ENCODE assay signal across 8 mouse cellular contexts in genomic region chr3:148988996-148989817, GRCm38 (mm10). TPM values are rescaled to one million over a fixed set of nuclear protein-coding genes. Genes with fewer than 3 reads are reported as not detected.
DNase-seq lines count a peak whose midpoint lies in the region; ATAC-seq and TF ChIP-seq lines count a peak whose summit lies in the region.

No protein-coding gene starts in this region.

- peaks cover 28% of the 10 kb centered on the region for H3K4me1 ChIP-seq in forebrain, embryonic 16.5 days (replicated peaks; ENCODE audit: control insufficient read depth, insufficient read depth, low read length)
- H3K4me1 ChIP-seq in neural tube, embryonic 15.5 days = peaks cover 23% of the 10 kb centered on the region
- H3K4me1 ChIP-seq in thymus, adult 2 months (replicated peaks; ENCODE audit: control insufficient read depth, insufficient read depth, low read length) = peaks cover 15% of the 10 kb centered on the region; the same call in 1 of the 2 replicates

- no peaks in the 10 kb centered on the region for H3K27me3 ChIP-seq in C2C12 (ENCODE audit: control insufficient read depth, insufficient read depth, insufficient read length)
- H3K27me3 ChIP-seq in forebrain, embryonic 16.5 days (replicated peaks; ENCODE audit: control insufficient read depth, insufficient read depth, low read length) = no peaks in the 10 kb centered on the region
- H3K27me3 ChIP-seq in neural tube, embryonic 15.5 days (replicated peaks) = no peaks in the 10 kb centered on the region
- H3K27me3 ChIP-seq in thymus, adult 2 months (ENCODE audit: control insufficient read depth, insufficient read depth, low read length) = peaks cover 21% of the 10 kb centered on the region

- no peak for TF ChIP-seq POLR2A in thymus, adult 2 months (IDR thresholded peaks at IDR 0.05; ENCODE audit: control insufficient read depth, extremely low read depth, insufficient read depth, low read length, poor library complexity)

- under 1% methylated on average over 73 of the region's 75 CpGs for WGBS in forebrain, embryonic 16.5 days
- WGBS in neural tube, embryonic 15.5 days = under 1% methylated on average over 66 of the region's 75 CpGs
- under 1% methylated on average over 74 of the region's 75 CpGs for WGBS in thymus, adult 2 months

- ATAC-seq in forebrain, embryonic 16.5 days = peak; percentile 80
- peak; percentile 89 for ATAC-seq in neural tube, embryonic 15.5 days (ENCODE audit: low FRiP score)

- peak overlapping the region; percentile 99 for H3K27ac ChIP-seq in forebrain, embryonic 16.5 days (ENCODE audit: low read length)
- peak overlapping the region; percentile 99 for H3K27ac ChIP-seq in neural tube, embryonic 15.5 days (replicated peaks)
- no peak overlapping the region for H3K27ac ChIP-seq in thymus, adult 2 months (ENCODE audit: control insufficient read depth, insufficient read depth, low read length)

- DNase-seq in cerebellum, adult 18-20 months = peak; percentile 31 to 40
- peak; percentile 87 to 89 for DNase-seq in heart, postnatal 14 days
- peak; percentile 23 to 63 for DNase-seq in layer of hippocampus, adult 18-20 months (ENCODE audit: low spot score in 2 of 2)
- peak; percentile 87 for DNase-seq in lung, adult 18-20 months
- peak; percentile 17 for DNase-seq in thymus, adult 2 months

- peaks cover 23% of the 10 kb centered on the region for H3K79me3 ChIP-seq in C2C12 (ENCODE audit: low read depth)

- H3K79me2 ChIP-seq in C2C12 (ENCODE audit: control insufficient read depth, insufficient read depth) = peaks cover 50% of the 10 kb centered on the region

- intact Hi-C loops in heart, postnatal 14 days (cut with DNase I) = loop anchor here (5.0 kb wide), 7 partner anchors 92 to 1997 kb away; no protein-coding TSS in a partner anchor

- TF ChIP-seq CTCF in C2C12 (IDR thresholded peaks at IDR 0.05; ENCODE audit: control insufficient read depth, insufficient read depth, insufficient read length) = no peak
- TF ChIP-seq CTCF in thymus, adult 2 months (IDR thresholded peaks at IDR 0.05; ENCODE audit: borderline replicate concordance, control insufficient read depth, extremely low read depth, insufficient read depth, low read length, poor library complexity) = no peak

- H3K4me2 ChIP-seq in forebrain, embryonic 16.5 days (ENCODE audit: low read length) = peak overlapping the region; percentile 89
- H3K4me2 ChIP-seq in neural tube, embryonic 15.5 days = peak overlapping the region; percentile 70

- H3ac ChIP-seq in C2C12 (ENCODE audit: control insufficient read depth, insufficient read length, low read depth) = peak overlapping the region; percentile 51

- H3K9ac ChIP-seq in forebrain, embryonic 16.5 days (replicated peaks; ENCODE audit: low read depth, low read length) = peak overlapping the region; percentile 97
- peak overlapping the region; percentile 99 for H3K9ac ChIP-seq in neural tube, embryonic 15.5 days (replicated peaks)

- no peaks in the 10 kb centered on the region for H3K36me3 ChIP-seq in C2C12 (ENCODE audit: control insufficient read depth, insufficient read depth)
- no peaks in the 10 kb centered on the region for H3K36me3 ChIP-seq in forebrain, embryonic 16.5 days (ENCODE audit: control insufficient read depth, insufficient read depth)
- H3K36me3 ChIP-seq in neural tube, embryonic 15.5 days = no peaks in the 10 kb centered on the region
- H3K36me3 ChIP-seq in thymus, adult 2 months (ENCODE audit: control insufficient read depth, insufficient read depth, low read length) = no peaks in the 10 kb centered on the region

- peak overlapping the region; percentile 71 for H3K4me3 ChIP-seq in C2C12 (ENCODE audit: insufficient read depth, poor library complexity, severe bottlenecking)
- peak overlapping the region; percentile 93 for H3K4me3 ChIP-seq in forebrain, embryonic 16.5 days (replicated peaks; ENCODE audit: low read length)
- peak overlapping the region; percentile 94 for H3K4me3 ChIP-seq in neural tube, embryonic 15.5 days (replicated peaks)
- H3K4me3 ChIP-seq in thymus, adult 2 months (ENCODE audit: control insufficient read depth, insufficient read depth, low read length) = peak overlapping the region; percentile 52

- H3K9me3 ChIP-seq in forebrain, embryonic 16.5 days (ENCODE audit: control insufficient read depth, low read length) = no peaks in the 10 kb centered on the region
- H3K9me3 ChIP-seq in neural tube, embryonic 15.5 days (replicated peaks) = no peaks in the 10 kb centered on the region

TF ChIP-seq in C2C12, 6 proteins besides CTCF, POLR2A, EP300 and RAD21:
- TF ChIP-seq MYOD1 (IDR thresholded peaks at IDR 0.05; ENCODE audit: control insufficient read depth, insufficient read length, low read depth) = no peak
- TF ChIP-seq MYOG (IDR thresholded peaks at IDR 0.05; ENCODE audit: control insufficient read depth, extremely low read depth, insufficient read length) = no peak
- TF ChIP-seq CEBPB (IDR thresholded peaks at IDR 0.05; ENCODE audit: low read depth) = no peak
- no peak for TF ChIP-seq USF1 (IDR thresholded peaks at IDR 0.05; ENCODE audit: low read depth)
- no peak for TF ChIP-seq FOSL1 (IDR thresholded peaks at IDR 0.05; ENCODE audit: insufficient read depth, low read length, poor library complexity, severe bottlenecking)
- TF ChIP-seq MAX (IDR thresholded peaks at IDR 0.05) = no peak
TF ChIP-seq in C2C12: peak in this region for 0.

RNA-seq across cellular contexts. Expression of gene Adgrl2, which starts 1.1 kb away (rescaled TPM):
- 19.9 TPM for polyA plus RNA-seq in C2C12 (2012; fragmentation: generic; extraction: Trizol)
- 132 and 139 TPM in 2 replicates for polyA plus RNA-seq in forebrain, embryonic 16.5 days (2015; fragmentation: Nextera tagmentation; extraction: Ambion mirVana)
- total RNA-seq in heart, postnatal 14 days (2021) = 10 to 100 TPM; 73.0 to 77.0 TPM
- 10 to 100 TPM; 59.6 to 60.6 TPM for total RNA-seq in layer of hippocampus, adult 18-20 months (2021)
- 136 and 171 TPM in 2 replicates for polyA plus RNA-seq in neural tube, embryonic 15.5 days (2015; fragmentation: Nextera tagmentation; extraction: Ambion mirVana)
- polyA plus RNA-seq in thymus, adult 2 months (2012; rRNA removed) = 7.6 and 9.7 TPM in 2 replicates

Comparison
In these comparisons a context has a peak if more than half of its experiments do, and no peak if none do; other contexts are left out.
1. DNase-seq: peak in every context shown above with its lines; median percentile 88 in heart, postnatal 14 days; 87 in lung, adult 18-20 months; 43 in layer of hippocampus, adult 18-20 months; 36 in cerebellum, adult 18-20 months; 17 in thymus, adult 2 months.